Mouse (Mus musculus): ENCODE results near the gene Akr1a1.

GRCm38 (mm10) chr4:116655658-116656057 is 4.2 kb upstream of the Akr1a1 start:
- TF ChIP-seq CTCF (IDR thresholded peaks at IDR 0.05; ENCODE audit: low read depth) (no peak), EP300 (optimal IDR thresholded peaks at IDR 0.05) (no peak)

Data from stomach, postnatal 0 days (tissue).